Mouse (Mus musculus): ENCODE data around the gene Hs6st1. TPM values are rescaled to one million over a fixed set of nuclear protein-coding genes. Genes with fewer than 3 reads are reported as not detected.

Gene Hs6st1
- 10.3 and 14.9 TPM in 2 replicates for polyA plus RNA-seq (2015; fragmentation: Nextera tagmentation; extraction: Ambion mirVana)

DNA sequence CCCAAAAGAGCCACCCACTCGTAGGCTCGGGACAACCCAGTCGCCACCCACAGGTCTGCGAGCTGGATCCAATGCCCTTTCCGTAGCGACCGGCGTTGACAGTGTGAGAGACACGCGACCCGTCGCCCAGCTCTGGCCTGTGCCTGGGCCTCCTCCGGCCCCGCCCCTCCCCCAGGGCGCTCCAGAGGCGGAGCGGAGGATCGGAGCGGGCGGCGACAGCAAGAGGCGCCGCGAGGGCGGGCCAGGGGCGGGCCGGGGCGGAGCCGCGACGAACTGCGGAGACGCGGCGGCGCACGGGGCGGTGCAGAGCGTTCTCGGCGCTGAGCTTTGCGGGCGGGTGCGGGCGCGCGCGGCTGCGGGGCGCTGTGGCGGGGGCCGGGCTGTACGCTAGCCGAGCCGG lies at the start of gene Hs6st1:
Gene Hs6st1, plus strand, starts transcription at position 325 of the 400 bp plus-strand sequence.

Small RNA genes within 50 kb of the gene (microRNA-seq; reads per million reads assigned to microRNA genes)
- 2.5 reads per million for gene Mir6897 (ENCODE audit: borderline replicate concordance, insufficient number of aligned reads)

Other genes starting within 250 kb of the Hs6st1 start
- gene Uggt1, start 176.3 kb downstream of the Hs6st1 start, polyA plus RNA-seq (2015; fragmentation: Nextera tagmentation; extraction: Ambion mirVana) = 20.9 and 30.3 TPM in 2 replicates
- gene Neurl3, start 206.3 kb downstream of the Hs6st1 start, polyA plus RNA-seq (2015; fragmentation: Nextera tagmentation; extraction: Ambion mirVana) = 3.2 and 4.5 TPM in 2 replicates
- gene Arid5a, start 239.3 kb downstream of the Hs6st1 start, polyA plus RNA-seq (2015; fragmentation: Nextera tagmentation; extraction: Ambion mirVana) = 3.6 and 5.7 TPM in 2 replicates